Mouse (Mus musculus): Measurements from ENCODE around the gene Shprh.
"Not testable (repeated sequence)": the region's sequence is repeated elsewhere in the genome, so short reads cannot be mapped to it uniquely, and the experiment has no call there.

Shprh gene

DNA sequence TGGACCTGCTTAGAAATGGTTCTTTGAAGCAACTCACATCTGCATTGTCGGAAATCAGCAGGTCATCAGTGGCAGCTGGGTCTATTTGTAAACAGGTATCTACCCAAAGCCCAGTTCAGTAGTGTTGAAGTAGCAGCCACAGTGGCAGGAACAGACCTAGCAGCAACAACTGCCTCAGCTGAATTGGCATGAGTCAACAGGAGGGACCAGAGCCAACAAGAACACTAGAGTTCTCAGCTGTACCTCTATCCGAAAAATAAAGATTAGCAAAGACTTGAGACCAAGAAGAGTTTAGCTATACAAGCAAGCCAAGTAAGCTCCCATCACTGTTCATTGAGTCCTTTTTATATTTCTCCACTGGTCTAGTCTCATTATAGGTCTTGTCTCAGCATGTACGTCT is 99.0 kb downstream of the Shprh start:
- no peak for DNase-seq (ENCODE audit: low spot score)

DNA sequence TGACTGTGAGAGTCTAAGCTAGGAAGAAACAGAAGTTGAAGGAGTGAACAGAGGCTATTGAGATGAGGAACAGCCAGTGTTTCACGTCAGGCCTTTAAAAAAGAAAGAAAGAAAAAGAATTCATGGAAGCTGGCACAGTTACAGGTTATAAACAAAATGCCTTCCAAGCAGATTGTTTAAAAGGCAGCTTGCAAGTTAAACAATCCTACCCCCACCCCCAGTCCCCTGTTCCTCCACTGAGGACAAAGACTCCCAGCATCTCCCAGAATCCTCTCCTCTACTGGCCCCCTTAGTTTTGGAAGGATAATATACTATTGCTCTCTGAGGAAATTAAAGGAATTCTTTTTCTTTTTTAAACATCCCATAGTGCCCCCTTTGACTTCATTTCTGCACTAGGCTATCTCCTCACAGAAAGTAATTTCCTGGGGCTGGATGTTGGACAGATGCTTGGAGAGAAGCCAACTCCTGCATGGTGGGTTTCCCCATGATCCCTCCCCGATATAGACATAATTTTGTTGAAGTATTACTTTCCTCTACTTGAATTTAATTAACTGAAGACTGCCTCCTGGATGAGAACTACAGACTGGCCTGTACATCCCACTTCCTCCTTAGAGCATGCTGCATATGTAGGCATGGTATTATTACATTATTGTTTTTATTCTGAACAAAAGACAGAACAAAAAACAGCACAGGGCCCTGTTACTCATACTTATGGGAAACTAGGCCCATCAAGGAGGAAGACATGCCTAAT is 101.2 kb downstream of the Shprh start:
- no peak for DNase-seq (ENCODE audit: low spot score)

DNA sequence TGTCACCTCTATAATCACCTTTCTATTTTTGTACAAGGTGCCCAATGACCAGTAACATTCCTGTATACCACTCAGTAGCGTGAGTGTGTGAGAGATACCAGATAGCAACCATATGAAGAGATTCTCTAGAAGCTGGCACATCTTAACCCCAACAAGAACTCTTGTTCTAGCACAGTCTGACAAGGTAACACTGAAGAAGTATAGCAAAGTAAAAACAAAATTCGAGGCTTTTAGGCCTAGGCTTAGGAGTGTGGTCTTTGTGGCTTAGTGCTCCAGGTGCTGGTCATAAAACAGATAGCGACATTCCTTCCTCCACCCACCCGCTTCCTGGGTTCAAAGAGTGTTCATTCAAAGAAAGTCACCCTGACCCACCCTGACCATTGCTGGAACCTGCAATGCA is 104.4 kb downstream of the Shprh start:
- DNase-seq (ENCODE audit: low spot score) = not testable (repeated sequence)

DNA sequence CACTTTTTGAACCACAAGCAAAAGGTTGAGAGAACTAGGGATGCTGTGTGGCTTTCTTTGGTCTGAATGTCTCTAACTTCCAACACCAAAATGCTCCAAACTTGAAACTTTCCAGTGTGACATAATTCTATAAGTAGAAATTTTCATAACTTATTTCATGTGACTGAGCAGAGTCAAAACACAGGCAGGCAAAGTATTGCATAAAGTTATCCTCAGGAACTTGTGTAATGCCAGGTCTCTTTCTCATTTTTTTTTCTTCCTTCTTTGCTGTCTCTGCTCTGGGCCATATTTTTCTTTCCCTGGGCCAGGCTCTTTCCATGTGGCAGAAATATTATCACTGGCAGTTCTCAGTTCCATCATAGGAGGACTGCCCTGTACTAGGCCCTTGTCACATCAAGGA is 110.9 kb downstream of the Shprh start:
- no peak for DNase-seq (ENCODE audit: low spot score)

DNA sequence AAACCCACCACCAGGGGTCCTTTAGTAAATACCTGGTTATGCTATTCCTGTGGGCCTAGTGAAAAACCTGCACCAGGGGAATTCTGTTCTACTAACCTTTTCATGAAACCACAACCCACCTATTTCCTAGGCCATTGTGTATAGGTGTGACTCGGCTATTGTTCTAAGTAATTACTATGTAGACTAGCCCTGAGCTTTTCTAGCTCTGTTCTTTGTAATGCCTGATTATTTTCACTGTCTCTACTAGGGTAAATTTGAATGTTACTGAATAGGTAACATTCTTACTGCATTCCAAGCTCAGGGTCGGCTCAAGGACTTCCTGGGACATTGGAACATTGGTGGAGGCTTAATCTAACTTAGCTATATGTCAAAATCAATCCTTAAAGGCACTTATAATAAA is 113.1 kb downstream of the Shprh start:
- not testable (repeated sequence) for DNase-seq (ENCODE audit: low spot score)

DNA sequence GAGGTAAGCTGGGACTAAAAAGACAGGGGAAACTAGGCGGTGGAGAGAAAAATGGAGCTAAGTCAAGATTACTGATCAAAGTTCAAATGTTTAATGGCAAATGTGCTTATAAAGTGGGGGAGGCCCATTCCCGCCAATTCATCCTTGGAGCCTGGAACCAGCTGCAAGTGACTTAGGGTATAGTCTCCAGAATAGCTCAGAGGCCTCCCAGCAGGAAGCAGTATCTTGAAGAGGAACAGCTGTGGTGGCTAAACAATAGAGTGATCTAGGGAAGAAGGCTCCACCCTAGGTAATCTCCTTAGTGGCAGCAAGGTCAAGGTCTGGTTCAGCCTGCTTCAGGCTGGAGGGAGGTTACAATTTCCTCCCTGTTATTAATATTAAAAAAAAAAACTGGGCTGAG is 114.6 kb downstream of the Shprh start:
- DNase-seq (ENCODE audit: low spot score) = not testable (repeated sequence)

Data from ovary, postnatal 10 days (tissue).